Mouse (Mus musculus): Measurements from ENCODE around the gene Gm10188.

Gm10188 gene

GRCm38 (mm10) chr1:132229667-132230066, at the start of gene Gm10188:
Gene Gm10188 (minus strand): TSS chr1:132229767.
- DNase-seq (ENCODE audit: low spot score in 2 of 2) = no peak

GRCm38 (mm10) chr1:132277124-132277523, 47.6 kb upstream of the Gm10188 start:
- DNase-seq (ENCODE audit: low spot score in 2 of 2) = no peak

GRCm38 (mm10) chr1:132276694-132277093, 47.1 kb upstream of the Gm10188 start:
- DNase-seq (ENCODE audit: low spot score in 2 of 2) = no peak

GRCm38 (mm10) chr1:132271237-132271636, 41.7 kb upstream of the Gm10188 start:
- no peak for DNase-seq (ENCODE audit: low spot score in 2 of 2)

- no peak for DNase-seq (ENCODE audit: low spot score in 2 of 2)
Observed at GRCm38 (mm10) chr1:132268418-132269060, 39.0 kb upstream of the Gm10188 start.

- no peak for DNase-seq (ENCODE audit: low spot score in 2 of 2)
Observed at GRCm38 (mm10) chr1:132267959-132268358, 38.4 kb upstream of the Gm10188 start.

- no peak for DNase-seq (ENCODE audit: low spot score in 2 of 2)
Observed at GRCm38 (mm10) chr1:132266791-132267557, 37.4 kb upstream of the Gm10188 start.

GRCm38 (mm10) chr1:132265936-132266335, 36.4 kb upstream of the Gm10188 start:
- no peak for DNase-seq (ENCODE audit: low spot score in 2 of 2)

GRCm38 (mm10) chr1:132265211-132265859, 35.8 kb upstream of the Gm10188 start:
- DNase-seq (ENCODE audit: low spot score in 2 of 2) = no peak

GRCm38 (mm10) chr1:132264577-132264976, 35.0 kb upstream of the Gm10188 start:
- DNase-seq (ENCODE audit: low spot score in 2 of 2) = no peak

GRCm38 (mm10) chr1:132263618-132264017, 34.1 kb upstream of the Gm10188 start:
- no peak for DNase-seq (ENCODE audit: low spot score in 2 of 2)

GRCm38 (mm10) chr1:132261058-132261457, 31.5 kb upstream of the Gm10188 start:
- DNase-seq (ENCODE audit: low spot score in 2 of 2) = no peak

GRCm38 (mm10) chr1:132260331-132260730, 30.8 kb upstream of the Gm10188 start:
- no peak for DNase-seq (ENCODE audit: low spot score in 2 of 2)

GRCm38 (mm10) chr1:132254467-132254866, 24.9 kb upstream of the Gm10188 start:
- DNase-seq (ENCODE audit: low spot score in 2 of 2) = no peak

- DNase-seq (ENCODE audit: low spot score in 2 of 2) = no peak
Observed at GRCm38 (mm10) chr1:132246641-132247040, 17.1 kb upstream of the Gm10188 start.

- no peak for DNase-seq (ENCODE audit: low spot score in 2 of 2)
Observed at GRCm38 (mm10) chr1:132246137-132246536, 16.6 kb upstream of the Gm10188 start.

GRCm38 (mm10) chr1:132245010-132245409, 15.4 kb upstream of the Gm10188 start:
- no peak for DNase-seq (ENCODE audit: low spot score in 2 of 2)

GRCm38 (mm10) chr1:132237585-132238159, 8.1 kb upstream of the Gm10188 start:
- DNase-seq (ENCODE audit: low spot score in 2 of 2) = peak; percentile 41 to 77

GRCm38 (mm10) chr1:132234757-132235273, 5.2 kb upstream of the Gm10188 start:
- DNase-seq (ENCODE audit: low spot score in 2 of 2) = no peak

- peak in 1 of 2 experiments; percentile 44 for DNase-seq (ENCODE audit: low spot score in 2 of 2)
Observed at GRCm38 (mm10) chr1:132233566-132233965, 4.0 kb upstream of the Gm10188 start.

GRCm38 (mm10) chr1:132231470-132232274, 2.1 kb upstream of the Gm10188 start:
- no peak for DNase-seq (ENCODE audit: low spot score in 2 of 2)

Measured in cerebellum, postnatal 4 days (tissue).